Mouse (Mus musculus): ENCODE data around the gene Fmnl3.

DNA sequence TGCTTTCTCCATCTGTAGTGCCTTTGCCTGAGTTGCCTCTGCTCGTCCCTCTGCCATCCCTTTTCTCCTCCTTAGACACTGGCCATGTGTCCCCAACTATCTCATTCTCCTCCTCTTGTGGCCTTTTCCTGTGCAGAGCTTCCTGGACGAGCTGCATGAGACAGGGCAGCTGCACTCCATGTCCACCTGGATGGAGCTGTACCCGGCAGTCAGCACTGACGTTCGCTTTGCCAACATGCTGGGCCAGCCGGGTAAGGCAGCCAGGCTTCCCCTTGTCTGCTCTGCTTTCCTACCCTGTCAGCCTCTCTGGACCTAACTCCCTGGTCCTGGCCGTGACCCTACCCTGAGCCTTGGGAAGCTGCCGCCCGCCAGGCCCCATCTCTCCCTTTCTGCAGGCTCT lies 60.7 kb downstream of the Fmnl3 start:
- no peak for TF ChIP-seq POLR2A (IDR thresholded peaks at IDR 0.05; ENCODE audit: low read depth, low read length)
- TF ChIP-seq CTCF (IDR thresholded peaks at IDR 0.05; ENCODE audit: extremely low read depth, insufficient read length, insufficient replicate concordance, low read depth, low read length) = no peak
